In the genomic region with DNA sequence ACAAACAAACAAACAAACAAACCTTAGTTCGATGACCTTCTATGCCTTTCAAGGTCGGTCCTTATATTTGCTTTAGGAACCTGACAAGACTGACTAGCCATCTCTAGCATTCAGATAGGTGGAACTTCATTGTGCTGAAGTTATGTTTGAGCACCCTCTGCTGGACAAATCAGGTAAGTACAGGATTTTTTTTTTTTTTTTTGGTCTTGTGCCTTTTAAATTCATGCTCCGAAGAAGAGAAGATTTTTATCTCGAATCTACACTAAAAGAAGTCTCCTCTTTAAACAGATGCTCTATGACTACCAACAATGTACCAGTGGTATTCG, we compare ENCODE assay signal across 10 mouse cellular contexts. TPM values are rescaled to one million over a fixed set of nuclear protein-coding genes. Genes with fewer than 3 reads are reported as not detected.
DNase-seq lines count a peak whose midpoint lies in the region; ATAC-seq and TF ChIP-seq lines count a peak whose summit lies in the region.
"Had no signal": no experiment of that assay in that cellular context is flagged by ENCODE, and none has a peak within 500 bp of the region (broad histone marks: within the 10 kb centered on the region; RNA-seq: fewer than 3 reads in every experiment).

No protein-coding gene starts in this region.

- peak; percentile 88 for TF ChIP-seq CTCF in intestine, postnatal 0 days (IDR thresholded peaks at IDR 0.05; ENCODE audit: low read depth)
- peak; percentile 92 for TF ChIP-seq CTCF in stomach, postnatal 0 days (IDR thresholded peaks at IDR 0.05; ENCODE audit: low read depth)

- no peaks in the 10 kb centered on the region for H3K36me3 ChIP-seq in intestine, postnatal 0 days (ENCODE audit: control insufficient read depth, insufficient read depth)
- no peaks in the 10 kb centered on the region for H3K36me3 ChIP-seq in intestine, embryonic 15.5 days
- no peaks in the 10 kb centered on the region for H3K36me3 ChIP-seq in stomach, postnatal 0 days (ENCODE audit: control insufficient read depth, insufficient read depth, low read length)
- H3K36me3 ChIP-seq: embryonic facial prominence, embryonic 15.5 days had no signal

- no peak overlapping the region for H3K4me2 ChIP-seq in intestine, postnatal 0 days (replicated peaks; ENCODE audit: low read depth)
- no peak overlapping the region for H3K4me2 ChIP-seq in intestine, embryonic 15.5 days (replicated peaks)
- no peak overlapping the region for H3K4me2 ChIP-seq in stomach, postnatal 0 days (replicated peaks; ENCODE audit: low read depth)
- H3K4me2 ChIP-seq: embryonic facial prominence, embryonic 15.5 days had no signal

- no peaks in the 10 kb centered on the region for H3K4me1 ChIP-seq in intestine, postnatal 0 days (replicated peaks; ENCODE audit: control insufficient read depth, insufficient read depth, low read length)
- H3K4me1 ChIP-seq in intestine, embryonic 15.5 days (replicated peaks): no peaks in the 10 kb centered on the region
- H3K4me1 ChIP-seq in stomach, postnatal 0 days (replicated peaks; ENCODE audit: control insufficient read depth, insufficient read depth): no peaks in the 10 kb centered on the region
- H3K4me1 ChIP-seq: embryonic facial prominence, embryonic 15.5 days had no signal

- WGBS in intestine, postnatal 0 days: 2% methylated on average over 5 of the region's 5 CpGs
- 5% methylated on average over 5 of the region's 5 CpGs for WGBS in intestine, embryonic 15.5 days
- WGBS in stomach, postnatal 0 days: 4% methylated on average over 5 of the region's 5 CpGs

- no peak for TF ChIP-seq EP300 in stomach, postnatal 0 days (optimal IDR thresholded peaks at IDR 0.05)

- no peak overlapping the region for H3K4me3 ChIP-seq in intestine, postnatal 0 days (ENCODE audit: low read depth, low read length)
- no peak overlapping the region for H3K4me3 ChIP-seq in intestine, embryonic 15.5 days (replicated peaks)
- no peak overlapping the region for H3K4me3 ChIP-seq in stomach, postnatal 0 days (ENCODE audit: low read depth, low read length)
- H3K4me3 ChIP-seq: embryonic facial prominence, embryonic 15.5 days had no signal

- no peak for ATAC-seq in intestine, postnatal 0 days
- no peak for ATAC-seq in intestine, embryonic 15.5 days
- peak; percentile 69 for ATAC-seq in erythroblast, adult 5-6 weeks (replicated peaks; ENCODE audit: low FRiP score, poor library complexity, severe bottlenecking)
- ATAC-seq in stomach, postnatal 0 days (ENCODE audit: low FRiP score, low TSS enrichment): no peak

- no peak overlapping the region for H3K9ac ChIP-seq in intestine, postnatal 0 days (ENCODE audit: low read depth, low read length)
- no peak overlapping the region for H3K9ac ChIP-seq in intestine, embryonic 15.5 days
- H3K9ac ChIP-seq in stomach, postnatal 0 days (ENCODE audit: low read length): no peak overlapping the region
- H3K9ac ChIP-seq: embryonic facial prominence, embryonic 15.5 days had no signal

- DNase-seq in 416B (ENCODE audit: low read depth): peak; percentile 83
- peak; percentile 73 for DNase-seq in ES-CJ7 (ENCODE audit: low read depth, low spot score)
- no peak for DNase-seq in stomach, postnatal 0 days (ENCODE audit: low spot score)
- DNase-seq in thymus, adult 18-20 months: no peak
- DNase-seq in adrenal gland, postnatal 25 days: no peak

- no peaks in the 10 kb centered on the region for H3K27me3 ChIP-seq in intestine, postnatal 0 days (replicated peaks; ENCODE audit: control insufficient read depth, insufficient read depth, low read length)
- H3K27me3 ChIP-seq in intestine, embryonic 15.5 days (replicated peaks): no peaks in the 10 kb centered on the region
- H3K27me3 ChIP-seq in stomach, postnatal 0 days (ENCODE audit: control insufficient read depth, insufficient read depth, low read length): no peaks in the 10 kb centered on the region
- H3K27me3 ChIP-seq: embryonic facial prominence, embryonic 15.5 days had no signal

- H3K9me3 ChIP-seq in intestine, postnatal 0 days (ENCODE audit: control insufficient read depth): no peaks in the 10 kb centered on the region
- H3K9me3 ChIP-seq in intestine, embryonic 15.5 days: no peaks in the 10 kb centered on the region
- peaks cover 2% of the 10 kb centered on the region; the same call in 1 of the 2 replicates for H3K9me3 ChIP-seq in stomach, postnatal 0 days (ENCODE audit: control insufficient read depth, low read length)
- H3K9me3 ChIP-seq: embryonic facial prominence, embryonic 15.5 days had no signal

- no peak overlapping the region for H3K27ac ChIP-seq in intestine, postnatal 0 days (ENCODE audit: low read depth, low read length)
- no peak overlapping the region for H3K27ac ChIP-seq in intestine, embryonic 15.5 days
- H3K27ac ChIP-seq in stomach, postnatal 0 days (replicated peaks): no peak overlapping the region
- H3K27ac ChIP-seq: embryonic facial prominence, embryonic 15.5 days had no signal

RNA-seq across cellular contexts. Expression of a gene that starts 10.9 kb away (rescaled TPM):
- 4.8 and 5.3 TPM in 2 replicates for polyA plus RNA-seq in intestine, postnatal 0 days (2015; fragmentation: Nextera tagmentation; extraction: Ambion mirVana)
- 11.0 and 11.8 TPM in 2 replicates for polyA plus RNA-seq in intestine, embryonic 15.5 days (2015; fragmentation: Nextera tagmentation; extraction: Ambion mirVana)
- 3.1 and 5.6 TPM in 2 replicates for total RNA-seq in erythroblast, adult 5-6 weeks (2015; ENCODE audit: low replicate concordance)
- total RNA-seq in erythroblast, adult 5-6 weeks (2017; ENCODE audit: low replicate concordance): 3.8 and 4.5 TPM in 2 replicates
- polyA plus RNA-seq in stomach, postnatal 0 days (2015; fragmentation: Nextera tagmentation; extraction: Ambion mirVana): 9.0 and 9.4 TPM in 2 replicates
- 11.0 and 14.4 TPM in 2 replicates for total RNA-seq in adrenal gland, postnatal 25 days (2021)

RNA-seq across cellular contexts. Expression of a gene that starts 18.6 kb away (rescaled TPM):
- polyA plus RNA-seq in intestine, postnatal 0 days (2015; fragmentation: Nextera tagmentation; extraction: Ambion mirVana): 5.6 and 6.5 TPM in 2 replicates
- 7.7 and 8.1 TPM in 2 replicates for polyA plus RNA-seq in intestine, embryonic 15.5 days (2015; fragmentation: Nextera tagmentation; extraction: Ambion mirVana)
- total RNA-seq in erythroblast, adult 5-6 weeks (2015; ENCODE audit: low replicate concordance): not detected in 2 replicates
- not detected in 2 replicates for total RNA-seq in erythroblast, adult 5-6 weeks (2017; ENCODE audit: low replicate concordance)
- 1.2 and 1.8 TPM in 2 replicates for polyA plus RNA-seq in stomach, postnatal 0 days (2015; fragmentation: Nextera tagmentation; extraction: Ambion mirVana)
- total RNA-seq in adrenal gland, postnatal 25 days (2021): 0.33 and 3.1 TPM in 2 replicates

RNA-seq across cellular contexts. Expression of a gene that starts 35.0 kb away (rescaled TPM):
- not detected in 2 replicates for polyA plus RNA-seq in intestine, postnatal 0 days (2015; fragmentation: Nextera tagmentation; extraction: Ambion mirVana)
- polyA plus RNA-seq in intestine, embryonic 15.5 days (2015; fragmentation: Nextera tagmentation; extraction: Ambion mirVana): not detected in 2 replicates
- not detected in 2 replicates for total RNA-seq in erythroblast, adult 5-6 weeks (2015; ENCODE audit: low replicate concordance)
- total RNA-seq in erythroblast, adult 5-6 weeks (2017; ENCODE audit: low replicate concordance): not detected in 2 replicates
- not detected in 2 replicates for polyA plus RNA-seq in stomach, postnatal 0 days (2015; fragmentation: Nextera tagmentation; extraction: Ambion mirVana)
- not detected in 2 replicates for total RNA-seq in adrenal gland, postnatal 25 days (2021)
- polyA plus RNA-seq: embryonic facial prominence, embryonic 15.5 days; liver, embryonic 16.5 days had no signal

Comparison
In these comparisons a context has a peak if more than half of its experiments do, and no peak if none do; other contexts are left out.
1. DNase-seq: peak in 416B (single experiment) and ES-CJ7 (single experiment); none in stomach, postnatal 0 days (single experiment), thymus, adult 18-20 months (0 of 2) and adrenal gland, postnatal 25 days (single experiment).